Comparison of ENCODE assay signal across 8 mouse cellular contexts in the genomic region with DNA sequence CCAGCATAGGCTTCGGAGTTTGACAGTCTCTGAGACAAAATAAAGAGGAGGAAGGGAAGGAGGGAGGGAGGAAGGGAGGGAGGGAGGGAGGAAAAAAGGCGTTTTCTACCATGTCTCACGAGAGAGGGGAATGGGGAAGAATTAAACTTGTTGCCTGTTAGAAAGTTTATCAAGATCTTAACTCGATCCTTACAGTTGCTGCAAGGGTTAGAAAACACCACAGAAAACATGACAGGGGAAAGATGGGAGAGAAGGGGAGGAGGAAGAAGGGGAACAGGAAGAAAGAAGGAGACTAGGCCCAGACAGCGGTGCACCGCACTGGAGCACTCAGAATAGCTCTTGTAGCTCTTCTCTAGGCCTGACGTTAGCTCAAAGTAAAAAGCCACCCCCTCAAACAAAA. TPM values are rescaled to one million over a fixed set of nuclear protein-coding genes. Genes with fewer than 3 reads are reported as not detected.
DNase-seq lines count a peak whose midpoint lies in the region; ATAC-seq and TF ChIP-seq lines count a peak whose summit lies in the region.

No protein-coding gene starts in this region.

- ATAC-seq in heart, embryonic 11.5 days (replicated peaks; ENCODE audit: insufficient number of reproducible peaks, low FRiP score, low TSS enrichment): no peak
- no peak for ATAC-seq in limb, embryonic 13.5 days (ENCODE audit: low FRiP score, low read depth)
- no peak for ATAC-seq in stomach, embryonic 16.5 days (ENCODE audit: insufficient read depth, low FRiP score)

- no peaks in the 10 kb centered on the region for H3K9me3 ChIP-seq in heart, embryonic 11.5 days (replicated peaks; ENCODE audit: control insufficient read depth, low read length)
- H3K9me3 ChIP-seq in limb, embryonic 13.5 days: no peaks in the 10 kb centered on the region
- H3K9me3 ChIP-seq in stomach, embryonic 16.5 days (replicated peaks; ENCODE audit: control insufficient read depth, low read length): no peaks in the 10 kb centered on the region

- 48% methylated on average over 7 of the region's 7 CpGs for WGBS in heart, embryonic 11.5 days (ENCODE audit: insufficient replicate concordance)
- WGBS in spleen, adult 2 months: 19% methylated on average over 7 of the region's 7 CpGs
- 52% methylated on average over 7 of the region's 7 CpGs for WGBS in limb, embryonic 13.5 days
- WGBS in stomach, embryonic 16.5 days: 34% methylated on average over 7 of the region's 7 CpGs

- TF ChIP-seq CTCF in spleen, adult 2 months (IDR thresholded peaks at IDR 0.05; ENCODE audit: extremely low read depth, insufficient read depth, insufficient read length, insufficient replicate concordance): no peak

- peak overlapping the region; percentile 76 for H3K27ac ChIP-seq in heart, embryonic 11.5 days (ENCODE audit: low read depth, low read length)
- H3K27ac ChIP-seq in spleen, adult 2 months (ENCODE audit: insufficient read depth, low read length): peak overlapping the region; percentile 44
- peak overlapping the region; percentile 73 for H3K27ac ChIP-seq in limb, embryonic 13.5 days
- H3K27ac ChIP-seq in stomach, embryonic 16.5 days (ENCODE audit: low read length): peak overlapping the region; percentile 94

- DNase-seq in heart, postnatal 14 days: no peak
- no peak for DNase-seq in spleen, adult 2 months (ENCODE audit: low read depth in 1 of 2, low spot score in 2 of 2)
- no peak for DNase-seq in spleen, adult 18-20 months
- DNase-seq in urinary bladder, postnatal 4 days (ENCODE audit: low spot score in 2 of 2): no peak
- DNase-seq in frontal cortex, adult 2 months (ENCODE audit: extremely low spot score in 1 of 2, low spot score in 1 of 2): no peak

- no peaks in the 10 kb centered on the region for H3K27me3 ChIP-seq in heart, embryonic 11.5 days (ENCODE audit: control insufficient read depth, insufficient read depth, low read length)
- H3K27me3 ChIP-seq in spleen, adult 2 months (ENCODE audit: control insufficient read depth, insufficient read depth, low read length): no peaks in the 10 kb centered on the region
- H3K27me3 ChIP-seq in limb, embryonic 13.5 days: no peaks in the 10 kb centered on the region
- no peaks in the 10 kb centered on the region for H3K27me3 ChIP-seq in stomach, embryonic 16.5 days (ENCODE audit: control insufficient read depth, insufficient read depth, low read length)

- no peak overlapping the region for H3K4me2 ChIP-seq in heart, embryonic 11.5 days
- peak overlapping the region; percentile 11; the same call in 1 of the 2 replicates for H3K4me2 ChIP-seq in limb, embryonic 13.5 days (replicated peaks)
- no peak overlapping the region for H3K4me2 ChIP-seq in stomach, embryonic 16.5 days (ENCODE audit: low read depth, low read length)

- H3K4me1 ChIP-seq in heart, embryonic 11.5 days (ENCODE audit: control insufficient read depth, insufficient read depth, low read length): peaks cover 36% of the 10 kb centered on the region
- peaks cover 15% of the 10 kb centered on the region; the same call in 1 of the 2 replicates for H3K4me1 ChIP-seq in spleen, adult 2 months (ENCODE audit: control insufficient read depth, insufficient read depth, insufficient read length)
- H3K4me1 ChIP-seq in limb, embryonic 13.5 days: peaks cover 56% of the 10 kb centered on the region
- peaks cover 46% of the 10 kb centered on the region for H3K4me1 ChIP-seq in stomach, embryonic 16.5 days (ENCODE audit: control insufficient read depth, insufficient read depth, low read length)

- no peak for TF ChIP-seq POLR2A in spleen, adult 2 months (IDR thresholded peaks at IDR 0.05; ENCODE audit: low read depth, low read length)

- no peaks in the 10 kb centered on the region; the same call in 1 of the 2 replicates for H3K36me3 ChIP-seq in heart, embryonic 11.5 days (ENCODE audit: control insufficient read depth, insufficient read depth, low read length)
- no peaks in the 10 kb centered on the region for H3K36me3 ChIP-seq in spleen, adult 2 months (ENCODE audit: control insufficient read depth, insufficient read depth, low read length)
- H3K36me3 ChIP-seq in limb, embryonic 13.5 days: peaks cover 6% of the 10 kb centered on the region; the same call in 1 of the 2 replicates
- no peaks in the 10 kb centered on the region for H3K36me3 ChIP-seq in stomach, embryonic 16.5 days (ENCODE audit: control insufficient read depth, insufficient read depth, low read length)

- H3K9ac ChIP-seq in heart, embryonic 11.5 days (ENCODE audit: low read depth, low read length): 0 out of 2 replicates have a peak overlapping the region, but pooled peaks have one; percentile 43
- H3K9ac ChIP-seq in limb, embryonic 13.5 days: 0 out of 2 replicates have a peak overlapping the region, but pooled peaks have one; percentile 32
- peak overlapping the region; percentile 49; the same call in 1 of the 2 replicates for H3K9ac ChIP-seq in stomach, embryonic 16.5 days (ENCODE audit: low read length)

- intact Hi-C loops in heart, postnatal 14 days (cut with DNase I): no loop called here

- no peak overlapping the region for H3K4me3 ChIP-seq in heart, embryonic 11.5 days (ENCODE audit: low read depth, low read length)
- H3K4me3 ChIP-seq in spleen, adult 2 months (ENCODE audit: extremely low read depth, insufficient read depth, insufficient read length): no peak overlapping the region
- H3K4me3 ChIP-seq in limb, embryonic 13.5 days: no peak overlapping the region
- no peak overlapping the region for H3K4me3 ChIP-seq in stomach, embryonic 16.5 days (replicated peaks; ENCODE audit: low read length)

RNA-seq across cellular contexts. Expression of a gene that starts 48.2 kb away (rescaled TPM):
- polyA plus RNA-seq in heart, embryonic 11.5 days (2014; fragmentation: Nextera tagmentation; extraction: Ambion mirVana): 0.21 and 0.69 TPM in 2 replicates
- total RNA-seq in heart, postnatal 14 days (2021): under 1 TPM; 0.46 to 0.65 TPM
- polyA plus RNA-seq in spleen, adult 2 months (2012; rRNA removed): 17.6 and 19.1 TPM in 2 replicates
- polyA plus RNA-seq in limb, embryonic 13.5 days (2015; fragmentation: Nextera tagmentation; extraction: Ambion mirVana): 0.95 and 1.7 TPM in 2 replicates
- polyA plus RNA-seq in stomach, embryonic 16.5 days (2015; fragmentation: Nextera tagmentation; extraction: Ambion mirVana): 1.00 and 1.2 TPM in 2 replicates
- 15.3 and 17.0 TPM in 2 replicates for polyA plus RNA-seq in frontal cortex, adult 2 months (2012; rRNA removed)

RNA-seq across cellular contexts. Expression of a gene that starts 58.1 kb away (rescaled TPM):
- polyA plus RNA-seq in heart, embryonic 11.5 days (2014; fragmentation: Nextera tagmentation; extraction: Ambion mirVana): 33.1 and 34.0 TPM in 2 replicates
- total RNA-seq in heart, postnatal 14 days (2021): 10 to 100 TPM; 80.5 to 84.2 TPM
- 66.8 and 67.9 TPM in 2 replicates for polyA plus RNA-seq in spleen, adult 2 months (2012; rRNA removed)
- polyA plus RNA-seq in limb, embryonic 13.5 days (2015; fragmentation: Nextera tagmentation; extraction: Ambion mirVana): 12.0 and 13.8 TPM in 2 replicates
- polyA plus RNA-seq in stomach, embryonic 16.5 days (2015; fragmentation: Nextera tagmentation; extraction: Ambion mirVana): 6.9 and 7.2 TPM in 2 replicates
- polyA plus RNA-seq in frontal cortex, adult 2 months (2012; rRNA removed): 78.0 TPM in 2 replicates

Comparison
In these comparisons a context has a peak if more than half of its experiments do, and no peak if none do; other contexts are left out.
1. H3K27ac ChIP-seq: peak in every context shown above with its lines; median percentile 94 in stomach, embryonic 16.5 days; 76 in heart, embryonic 11.5 days; 73 in limb, embryonic 13.5 days; 44 in spleen, adult 2 months.